Mouse (Mus musculus): Measurements from ENCODE around the gene Phpt1.

- TF ChIP-seq CTCF (IDR thresholded peaks at IDR 0.05; ENCODE audit: borderline replicate concordance, extremely low read depth, insufficient read depth, insufficient read length) = no peak
- no peak for TF ChIP-seq POLR2A (IDR thresholded peaks at IDR 0.05; ENCODE audit: borderline replicate concordance, extremely low read depth, insufficient read depth, insufficient read length, poor library complexity, severe bottlenecking)
Observed at GRCm38 (mm10) chr2:25560551-25560950, 14.5 kb downstream of the Phpt1 start.

All from brain, embryonic 14.5 days (tissue).